Comparison of ENCODE assay signal across 30 mouse cellular contexts in the genomic region with DNA sequence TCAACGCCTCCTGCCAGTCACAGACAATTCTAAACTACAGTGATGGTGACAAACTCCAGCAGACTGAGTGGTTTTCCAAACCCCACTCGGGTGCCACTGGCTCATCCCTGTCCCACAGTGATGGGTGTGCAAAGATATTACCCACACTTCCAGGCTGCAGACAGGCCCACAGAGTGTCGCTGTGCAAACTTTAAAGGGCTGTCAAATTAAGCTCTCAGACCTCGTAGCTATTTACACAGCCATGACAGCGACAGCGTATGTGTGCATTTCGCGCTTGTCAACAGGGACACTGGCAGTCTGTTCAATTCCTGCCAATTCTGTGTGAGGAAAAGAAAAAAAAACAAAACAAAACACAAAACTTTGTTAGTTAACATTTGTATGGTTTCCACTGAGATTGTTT. TPM values are rescaled to one million over a fixed set of nuclear protein-coding genes. Genes with fewer than 3 reads are reported as not detected.
DNase-seq lines count a peak whose midpoint lies in the region; ATAC-seq and TF ChIP-seq lines count a peak whose summit lies in the region.
"Had no signal": no experiment of that assay in that cellular context is flagged by ENCODE, and none has a peak within 500 bp of the region (broad histone marks: within the 10 kb centered on the region; RNA-seq: fewer than 3 reads in every experiment).

No protein-coding gene starts in this region.

- H3K9ac ChIP-seq in forebrain, embryonic 13.5 days, result no peak overlapping the region
- H3K9ac ChIP-seq in stomach, postnatal 0 days (ENCODE audit: low read length), result no peak overlapping the region
- H3K9ac ChIP-seq: heart, embryonic 15.5 days; intestine, embryonic 15.5 days; limb, embryonic 12.5 days; liver, embryonic 15.5 days; lung, embryonic 14.5 days; neural tube, embryonic 15.5 days had no signal

- H3K27ac ChIP-seq in layer of hippocampus, adult 2 months, result peak overlapping the region; percentile 51; the same call in 1 of the 2 replicates
- peak overlapping the region; percentile 81; the same call in 1 of the 2 replicates for H3K27ac ChIP-seq in forebrain, embryonic 10.5 days
- peak overlapping the region; percentile 37; the same call in 1 of the 2 replicates for H3K27ac ChIP-seq in forebrain, embryonic 13.5 days
- no peak overlapping the region for H3K27ac ChIP-seq in stomach, postnatal 0 days (replicated peaks)
- H3K27ac ChIP-seq: heart, embryonic 10.5 days; heart, embryonic 15.5 days; intestine, embryonic 15.5 days; left cerebral cortex, adult 2 months; limb, embryonic 12.5 days; liver, embryonic 15.5 days; neural tube, embryonic 15.5 days had no signal

- H3K4me2 ChIP-seq in forebrain, embryonic 13.5 days, result no peak overlapping the region
- H3K4me2 ChIP-seq in stomach, postnatal 0 days (replicated peaks; ENCODE audit: low read depth), result no peak overlapping the region
- H3K4me2 ChIP-seq: heart, embryonic 15.5 days; intestine, embryonic 15.5 days; limb, embryonic 12.5 days; liver, embryonic 15.5 days; lung, embryonic 14.5 days; neural tube, embryonic 15.5 days had no signal

- peaks cover 4% of the 10 kb centered on the region; the same call in 1 of the 2 replicates for H3K9me3 ChIP-seq in forebrain, embryonic 10.5 days
- no peaks in the 10 kb centered on the region for H3K9me3 ChIP-seq in forebrain, embryonic 13.5 days (replicated peaks)
- H3K9me3 ChIP-seq in stomach, postnatal 0 days (ENCODE audit: control insufficient read depth, low read length), result no peaks in the 10 kb centered on the region
- H3K9me3 ChIP-seq: heart, embryonic 10.5 days; intestine, embryonic 15.5 days; liver, embryonic 15.5 days; neural tube, embryonic 15.5 days had no signal

- ATAC-seq in forebrain, embryonic 13.5 days, result peak; percentile 65; the same call in 1 of the 2 replicates
- no peak for ATAC-seq in stomach, postnatal 0 days (ENCODE audit: low FRiP score, low TSS enrichment)
- ATAC-seq: CD4-positive, CD25-positive, alpha-beta regulatory T cell, adult 4 months; hindbrain, embryonic 16.5 days; intestine, embryonic 15.5 days had no signal

- TF ChIP-seq EP300 in stomach, postnatal 0 days (optimal IDR thresholded peaks at IDR 0.05), result no peak

- 0 out of 2 replicates have a peak, but pooled peaks have one; percentile 12 for TF ChIP-seq CTCF in layer of hippocampus, adult 2 months (conservative IDR thresholded peaks at IDR 0.05)
- 0 out of 2 replicates have a peak, but pooled peaks have one; percentile 7 for TF ChIP-seq CTCF in stomach, postnatal 0 days (IDR thresholded peaks at IDR 0.05; ENCODE audit: low read depth)

- H3K4me3 ChIP-seq in layer of hippocampus, adult 2 months, result no peak overlapping the region
- no peak overlapping the region for H3K4me3 ChIP-seq in forebrain, embryonic 10.5 days
- H3K4me3 ChIP-seq in forebrain, embryonic 13.5 days, result no peak overlapping the region
- no peak overlapping the region for H3K4me3 ChIP-seq in stomach, postnatal 0 days (ENCODE audit: low read depth, low read length)
- H3K4me3 ChIP-seq: erythroblast, embryonic 14.5 days; heart, embryonic 10.5 days; heart, embryonic 15.5 days; intestine, embryonic 15.5 days; left cerebral cortex, adult 2 months; limb, embryonic 12.5 days; liver, embryonic 15.5 days; neural tube, embryonic 15.5 days had no signal

- H3K27me3 ChIP-seq in forebrain, embryonic 10.5 days (ENCODE audit: poor library complexity, severe bottlenecking), result no peaks in the 10 kb centered on the region
- H3K27me3 ChIP-seq in forebrain, embryonic 13.5 days, result no peaks in the 10 kb centered on the region
- H3K27me3 ChIP-seq in stomach, postnatal 0 days (ENCODE audit: control insufficient read depth, insufficient read depth, low read length), result no peaks in the 10 kb centered on the region
- H3K27me3 ChIP-seq: heart, embryonic 15.5 days; intestine, embryonic 15.5 days; liver, embryonic 15.5 days; neural tube, embryonic 15.5 days had no signal

- DNase-seq in layer of hippocampus, adult 2 months (ENCODE audit: low spot score in 2 of 2), result no peak
- no peak for DNase-seq in layer of hippocampus, postnatal 14 days (ENCODE audit: low spot score in 2 of 2)
- no peak for DNase-seq in forebrain, embryonic 10.5 days (ENCODE audit: extremely low spot score, low spot score)
- no peak for DNase-seq in stomach, postnatal 0 days (ENCODE audit: low spot score)
- no peak for DNase-seq in adrenal gland, adult 2 months
- DNase-seq in cerebellum, postnatal 25 days, result no peak
- DNase-seq: adrenal gland, postnatal 25 days; cerebellum, adult 18-20 months; cerebellum, postnatal 10 days; gastrocnemius, postnatal 25 days; heart, adult 11 months; kidney, adult 8-10 months; kidney, postnatal 10 days; layer of hippocampus, adult 9-11 months; lung, embryonic 14.5 days; lung, postnatal 14 days; retina, postnatal 1 day; right cerebral cortex, postnatal 14 days; thymus, postnatal 25 days had no signal

- peaks cover 39% of the 10 kb centered on the region for H3K4me1 ChIP-seq in forebrain, embryonic 10.5 days
- H3K4me1 ChIP-seq in forebrain, embryonic 13.5 days, result peaks cover 27% of the 10 kb centered on the region
- H3K4me1 ChIP-seq in stomach, postnatal 0 days (replicated peaks; ENCODE audit: control insufficient read depth, insufficient read depth), result no peaks in the 10 kb centered on the region
- H3K4me1 ChIP-seq: heart, embryonic 10.5 days; heart, embryonic 15.5 days; limb, embryonic 12.5 days; neural tube, embryonic 15.5 days had no signal

- H3K36me3 ChIP-seq in forebrain, embryonic 10.5 days (replicated peaks), result no peaks in the 10 kb centered on the region
- H3K36me3 ChIP-seq in forebrain, embryonic 13.5 days (ENCODE audit: poor library complexity, severe bottlenecking), result no peaks in the 10 kb centered on the region
- H3K36me3 ChIP-seq in stomach, postnatal 0 days (ENCODE audit: control insufficient read depth, insufficient read depth, low read length), result no peaks in the 10 kb centered on the region
- H3K36me3 ChIP-seq: heart, embryonic 10.5 days; heart, embryonic 15.5 days; intestine, embryonic 15.5 days; limb, embryonic 12.5 days; liver, embryonic 15.5 days; neural tube, embryonic 15.5 days had no signal

- WGBS in forebrain, embryonic 10.5 days, result 81% methylated on average over 8 of the region's 8 CpGs
- WGBS in forebrain, embryonic 13.5 days, result 37% methylated on average over 8 of the region's 8 CpGs
- WGBS in stomach, postnatal 0 days, result 48% methylated on average over 8 of the region's 8 CpGs

RNA-seq across cellular contexts. Expression of gene Eif1b, which starts 56.2 kb away (rescaled TPM):
- total RNA-seq in layer of hippocampus, adult 2 months (2021), result 100 to 1,000 TPM; 203 to 206 TPM
- total RNA-seq in layer of hippocampus, postnatal 14 days (2021), result 100 to 1,000 TPM; 197 to 222 TPM
- 272 TPM in 2 replicates for polyA plus RNA-seq in forebrain, embryonic 10.5 days (2016; fragmentation: Nextera tagmentation; extraction: Ambion mirVana)
- polyA plus RNA-seq in forebrain, embryonic 13.5 days (2015; fragmentation: Nextera tagmentation; extraction: Ambion mirVana), result 434 and 500 TPM in 2 replicates
- polyA plus RNA-seq in stomach, postnatal 0 days (2015; fragmentation: Nextera tagmentation; extraction: Ambion mirVana), result 93.3 and 112 TPM in 2 replicates
- total RNA-seq in adrenal gland, adult 2 months (2021), result 10 to 100 TPM; 55.4 to 59.7 TPM
- 105 and 114 TPM in 2 replicates for polyA plus RNA-seq in adrenal gland, adult 2 months (2012; rRNA removed)
